Mouse (Mus musculus): ENCODE measurements around the gene Nebl. TPM values are rescaled to one million over a fixed set of nuclear protein-coding genes. Genes with fewer than 3 reads are reported as not detected.

Nebl gene
- polyA plus RNA-seq, 1 experiment from 2014 or later = 2.7 TPM

DNA sequence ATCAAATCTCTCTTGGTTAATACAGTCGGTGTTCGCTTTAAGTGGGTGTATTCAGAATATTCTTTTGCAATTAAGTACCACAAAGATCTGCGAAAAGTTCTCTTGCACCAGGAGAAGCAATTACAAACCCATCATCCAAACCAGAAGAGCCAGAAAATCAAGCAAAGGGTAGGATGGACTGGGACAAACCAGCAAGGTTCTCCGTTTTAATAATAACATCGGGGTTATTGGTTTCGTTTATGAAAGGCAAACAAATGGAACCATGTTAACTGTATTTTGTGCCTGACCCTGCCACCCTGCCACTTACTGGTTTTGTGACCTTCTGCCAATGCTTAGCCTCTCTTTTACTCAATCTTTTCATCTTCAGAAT, 552 bp upstream of the Nebl start:
- Histone ChIP-seq H3K4me2 (peak overlapping the region; percentile 6; the same call in 1 of the 2 replicates), H3K9me3 (ENCODE audit: control insufficient read depth, low read length) (no peaks in the 10 kb centered on the region), H3K9ac (ENCODE audit: low read length) (no peak overlapping the region), H3K4me1 (ENCODE audit: control insufficient read depth, insufficient read depth, low read length) (peaks cover 24% of the 10 kb centered on the region), H3K27me3 (ENCODE audit: control insufficient read depth, insufficient read depth, low read length) (peaks cover 60% of the 10 kb centered on the region), H3K36me3 (ENCODE audit: control insufficient read depth, insufficient read depth, low read length) (no peaks in the 10 kb centered on the region), H3K27ac (ENCODE audit: low read depth, low read length) (no peak overlapping the region), H3K4me3 (ENCODE audit: low read depth, low read length) (no peak overlapping the region)
- WGBS = 5% methylated on average over 6 of the region's 6 CpGs
- ATAC-seq (ENCODE audit: low FRiP score) = no peak
- peak; percentile 91 for DNase-seq (ENCODE audit: low spot score, missing footprints)

DNA sequence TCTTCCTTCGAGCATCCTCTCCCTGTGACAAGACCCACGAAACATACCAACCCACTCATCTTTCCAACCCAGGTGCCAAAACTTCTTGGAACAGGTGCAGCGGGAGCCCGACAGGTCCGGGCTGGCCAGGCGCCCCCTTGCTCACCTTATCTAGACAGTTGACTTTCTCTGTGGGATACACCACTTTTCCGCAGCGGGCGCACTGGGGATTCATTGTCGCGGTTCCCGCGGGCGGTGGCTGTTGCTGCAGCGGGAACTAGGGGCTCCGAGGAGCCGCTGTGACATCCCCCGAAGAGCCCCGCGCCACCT, 662 bp downstream of the Nebl start:
- H3K27ac ChIP-seq (ENCODE audit: low read depth, low read length) = no peak overlapping the region
- no peak for DNase-seq (ENCODE audit: low spot score, missing footprints)
- H3K36me3 ChIP-seq (ENCODE audit: control insufficient read depth, insufficient read depth, low read length) = no peaks in the 10 kb centered on the region
- no peak; the same call in 1 of the 2 replicates for ATAC-seq (ENCODE audit: low FRiP score)
- H3K9ac ChIP-seq (ENCODE audit: low read length) = peak overlapping the region; percentile 64
- H3K9me3 ChIP-seq (ENCODE audit: control insufficient read depth, low read length) = no peaks in the 10 kb centered on the region
- H3K4me1 ChIP-seq (ENCODE audit: control insufficient read depth, insufficient read depth, low read length) = peaks cover 24% of the 10 kb centered on the region
- H3K4me2 ChIP-seq = peak overlapping the region; percentile 96
- under 1% methylated on average over 20 of the region's 20 CpGs for WGBS
- peaks cover 58% of the 10 kb centered on the region for H3K27me3 ChIP-seq (ENCODE audit: control insufficient read depth, insufficient read depth, low read length)
- H3K4me3 ChIP-seq (ENCODE audit: low read depth, low read length) = peak overlapping the region; percentile 61

- H3K27me3 ChIP-seq (ENCODE audit: control insufficient read depth, insufficient read depth, low read length) = peaks cover 56% of the 10 kb centered on the region
- no peaks in the 10 kb centered on the region for H3K36me3 ChIP-seq (ENCODE audit: control insufficient read depth, insufficient read depth, low read length)
- DNase-seq (ENCODE audit: low spot score, missing footprints) = peak; percentile 96
- peak overlapping the region; percentile 61 for H3K4me3 ChIP-seq (ENCODE audit: low read depth, low read length)
- 5% methylated on average over 23 of the region's 25 CpGs for WGBS
- peak overlapping the region; percentile 96 for H3K4me2 ChIP-seq
- peaks cover 24% of the 10 kb centered on the region for H3K4me1 ChIP-seq (ENCODE audit: control insufficient read depth, insufficient read depth, low read length)
- peak; percentile 56; the same call in 1 of the 2 replicates for ATAC-seq (ENCODE audit: low FRiP score)
- no peak overlapping the region for H3K27ac ChIP-seq (ENCODE audit: low read depth, low read length)
- H3K9me3 ChIP-seq (ENCODE audit: control insufficient read depth, low read length) = no peaks in the 10 kb centered on the region
- peak overlapping the region; percentile 64 for H3K9ac ChIP-seq (ENCODE audit: low read length)
Observed at GRCm38 (mm10) chr2:17729770-17730647, 1.3 kb downstream of the Nebl start.

GRCm38 (mm10) chr2:17724405-17724804, 6.9 kb downstream of the Nebl start:
- Histone ChIP-seq H3K9ac (ENCODE audit: low read length) (no peak overlapping the region), H3K36me3 (ENCODE audit: control insufficient read depth, insufficient read depth, low read length) (no peaks in the 10 kb centered on the region), H3K27me3 (ENCODE audit: control insufficient read depth, insufficient read depth, low read length) (peaks cover 21% of the 10 kb centered on the region), H3K4me2 (no peak overlapping the region), H3K9me3 (ENCODE audit: control insufficient read depth, low read length) (no peaks in the 10 kb centered on the region), H3K27ac (ENCODE audit: low read depth, low read length) (no peak overlapping the region), H3K4me1 (ENCODE audit: control insufficient read depth, insufficient read depth, low read length) (peaks cover 3% of the 10 kb centered on the region; the same call in 1 of the 2 replicates), H3K4me3 (ENCODE audit: low read depth, low read length) (no peak overlapping the region)
- DNase-seq (ENCODE audit: low spot score, missing footprints) (no peak), ATAC-seq (ENCODE audit: low FRiP score) (no peak)
- 79% methylated on average over 5 of the region's 5 CpGs for WGBS

DNA sequence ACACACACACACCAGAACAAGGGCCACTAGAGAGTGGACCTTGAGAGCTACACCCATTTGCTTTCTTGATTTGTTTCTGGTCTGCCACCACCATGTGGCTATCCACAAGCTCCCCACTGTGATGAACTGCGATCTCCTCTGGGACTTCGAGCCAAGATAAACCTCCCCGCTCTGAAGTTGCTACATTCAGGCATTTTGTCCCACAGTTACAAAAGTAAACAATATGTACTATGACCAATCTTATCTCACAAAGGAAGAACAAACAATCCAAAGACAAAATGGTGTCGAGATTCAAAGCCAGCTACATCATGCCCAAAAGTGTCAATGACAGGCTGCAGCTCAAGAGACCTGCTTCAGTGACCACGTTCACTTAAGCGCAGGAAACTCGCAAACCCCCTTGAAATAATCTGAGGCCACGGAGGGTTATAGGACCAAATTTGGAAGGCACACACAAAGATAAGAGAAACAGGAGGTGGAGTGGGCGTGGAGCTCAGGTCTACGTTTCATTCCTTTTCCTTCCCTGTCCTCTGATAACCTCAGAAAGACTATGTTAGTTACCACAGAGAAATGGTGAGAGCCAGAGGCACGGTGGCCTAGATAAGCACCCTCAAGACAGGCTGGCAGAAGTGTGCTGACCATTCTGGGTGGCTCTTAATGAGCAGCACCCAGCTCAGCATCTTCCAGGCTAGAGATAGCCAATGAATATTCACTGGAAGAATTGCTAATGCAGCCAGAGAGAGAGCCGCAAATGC, 7.8 kb downstream of the Nebl start:
- H3K4me3 ChIP-seq (ENCODE audit: low read depth, low read length) = no peak overlapping the region
- H3K9me3 ChIP-seq (ENCODE audit: control insufficient read depth, low read length) = no peaks in the 10 kb centered on the region
- H3K4me1 ChIP-seq (ENCODE audit: control insufficient read depth, insufficient read depth, low read length) = peaks cover 3% of the 10 kb centered on the region; the same call in 1 of the 2 replicates
- DNase-seq (ENCODE audit: low spot score, missing footprints) (no peak), ATAC-seq (ENCODE audit: low FRiP score) (no peak)
- H3K9ac ChIP-seq (ENCODE audit: low read length) = no peak overlapping the region
- H3K27ac ChIP-seq (ENCODE audit: low read depth, low read length) = no peak overlapping the region
- 77% methylated on average over 12 of the region's 12 CpGs for WGBS
- peaks cover 12% of the 10 kb centered on the region for H3K27me3 ChIP-seq (ENCODE audit: control insufficient read depth, insufficient read depth, low read length)
- H3K4me2 ChIP-seq = no peak overlapping the region
- no peaks in the 10 kb centered on the region for H3K36me3 ChIP-seq (ENCODE audit: control insufficient read depth, insufficient read depth, low read length)

DNA sequence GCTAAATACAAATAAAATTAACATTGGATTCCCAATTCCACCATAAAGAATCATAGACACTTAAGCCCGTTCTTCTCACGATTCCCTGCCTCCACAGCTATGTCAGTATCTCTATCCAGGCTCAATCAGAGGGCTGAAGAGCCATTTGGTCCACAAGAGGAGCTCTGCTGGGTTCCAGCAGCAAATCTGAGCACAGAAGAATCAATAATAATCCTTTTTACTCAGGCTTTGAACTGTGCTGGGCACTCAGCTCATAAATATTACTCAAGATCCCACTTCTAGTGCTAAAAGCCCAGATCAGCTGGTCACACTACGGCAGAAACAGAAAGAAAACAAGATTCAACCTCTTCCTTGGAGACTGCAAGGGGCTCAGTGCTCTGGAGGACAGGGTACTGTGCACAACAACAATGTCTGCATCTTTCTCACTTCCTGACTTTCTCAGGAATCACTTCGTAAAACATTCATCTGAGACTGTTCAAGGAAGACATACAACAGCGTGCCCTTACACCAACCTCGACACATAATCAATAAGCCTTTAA, 10.0 kb downstream of the Nebl start:
- Histone ChIP-seq H3K9me3 (ENCODE audit: control insufficient read depth, low read length) (peaks cover 2% of the 10 kb centered on the region; the same call in 1 of the 2 replicates), H3K27me3 (ENCODE audit: control insufficient read depth, insufficient read depth, low read length) (no peaks in the 10 kb centered on the region), H3K27ac (ENCODE audit: low read depth, low read length) (no peak overlapping the region), H3K9ac (ENCODE audit: low read length) (no peak overlapping the region), H3K4me1 (ENCODE audit: control insufficient read depth, insufficient read depth, low read length) (peaks cover 3% of the 10 kb centered on the region; the same call in 1 of the 2 replicates), H3K4me3 (ENCODE audit: low read depth, low read length) (no peak overlapping the region), H3K4me2 (no peak overlapping the region), H3K36me3 (ENCODE audit: control insufficient read depth, insufficient read depth, low read length) (no peaks in the 10 kb centered on the region)
- 60% methylated on average over 6 of the region's 6 CpGs for WGBS
- DNase-seq (ENCODE audit: low spot score, missing footprints) (no peak), ATAC-seq (ENCODE audit: low FRiP score) (peak; percentile 52; the same call in 1 of the 2 replicates)

DNA sequence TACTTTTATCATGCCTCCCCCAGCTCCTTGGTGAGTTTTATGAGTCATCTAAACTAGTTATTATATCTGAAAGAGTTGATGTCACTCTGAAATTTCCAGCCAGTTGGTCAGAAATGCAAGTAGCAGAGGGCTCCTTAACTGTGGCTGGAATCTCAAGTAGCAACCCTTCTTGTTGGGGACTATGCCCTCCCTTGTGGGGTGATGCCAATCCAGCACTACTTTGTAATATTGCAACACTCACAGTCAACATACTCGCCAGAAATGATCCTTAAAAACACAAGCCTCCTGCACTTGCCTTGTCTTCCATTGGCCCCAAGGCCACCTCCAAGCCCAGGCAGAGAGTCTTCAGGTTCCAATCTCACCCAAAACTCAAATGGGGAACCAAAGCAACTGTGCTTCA, 13.0 kb downstream of the Nebl start:
- Histone ChIP-seq H3K9me3 (ENCODE audit: control insufficient read depth, low read length) (peaks cover 3% of the 10 kb centered on the region; the same call in 1 of the 2 replicates), H3K4me3 (ENCODE audit: low read depth, low read length) (no peak overlapping the region), H3K9ac (ENCODE audit: low read length) (no peak overlapping the region), H3K4me2 (no peak overlapping the region), H3K4me1 (ENCODE audit: control insufficient read depth, insufficient read depth, low read length) (peaks cover 5% of the 10 kb centered on the region; the same call in 1 of the 2 replicates), H3K27me3 (ENCODE audit: control insufficient read depth, insufficient read depth, low read length) (no peaks in the 10 kb centered on the region), H3K27ac (ENCODE audit: low read depth, low read length) (no peak overlapping the region), H3K36me3 (ENCODE audit: control insufficient read depth, insufficient read depth, low read length) (no peaks in the 10 kb centered on the region)
- 86% methylated on average over 1 of the region's 1 CpGs for WGBS
- DNase-seq (ENCODE audit: low spot score, missing footprints) = no peak
- no peak for ATAC-seq (ENCODE audit: low FRiP score)

DNA sequence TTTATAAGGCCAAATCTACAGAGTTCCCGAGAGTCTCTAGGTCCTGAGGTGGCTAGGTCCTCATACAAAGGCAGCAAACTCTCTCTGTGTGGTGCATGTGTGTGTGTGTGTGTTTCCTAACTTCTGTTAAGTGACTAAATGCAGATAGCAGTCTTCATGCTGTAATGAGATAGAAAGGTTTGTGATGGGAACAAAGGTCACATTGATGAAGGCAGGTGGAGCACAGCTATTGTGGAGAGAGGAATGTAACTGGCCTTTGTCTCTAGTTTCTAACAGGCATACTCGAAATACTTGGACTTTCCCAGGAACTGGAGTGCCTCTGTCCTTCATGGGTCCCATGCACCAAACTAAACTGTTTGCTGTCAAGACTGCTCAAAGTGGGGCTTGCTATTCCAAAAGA, 14.1 kb downstream of the Nebl start:
- no peak overlapping the region for H3K9ac ChIP-seq (ENCODE audit: low read length)
- no peak for ATAC-seq (ENCODE audit: low FRiP score)
- H3K4me3 ChIP-seq (ENCODE audit: low read depth, low read length) = no peak overlapping the region
- H3K4me2 ChIP-seq = no peak overlapping the region
- peaks cover 5% of the 10 kb centered on the region; the same call in 1 of the 2 replicates for H3K4me1 ChIP-seq (ENCODE audit: control insufficient read depth, insufficient read depth, low read length)
- no peak overlapping the region for H3K27ac ChIP-seq (ENCODE audit: low read depth, low read length)
- peaks cover 3% of the 10 kb centered on the region; the same call in 1 of the 2 replicates for H3K9me3 ChIP-seq (ENCODE audit: control insufficient read depth, low read length)
- no peak for DNase-seq (ENCODE audit: low spot score, missing footprints)
- WGBS = 67% methylated on average over 2 of the region's 2 CpGs
- no peaks in the 10 kb centered on the region for H3K36me3 ChIP-seq (ENCODE audit: control insufficient read depth, insufficient read depth, low read length)
- no peaks in the 10 kb centered on the region; the same call in 1 of the 2 replicates for H3K27me3 ChIP-seq (ENCODE audit: control insufficient read depth, insufficient read depth, low read length)
